Mouse (Mus musculus) 3T3-L1 (cell line): ENCODE results near the gene Eci3.

Experiments
- DNase-seq: peaks from one replicate; pipeline ENCODE4 v3.0.0-alpha.2; 2015; ENCODE audit warnings: low read depth, low spot score

Gene Eci3

DNA sequence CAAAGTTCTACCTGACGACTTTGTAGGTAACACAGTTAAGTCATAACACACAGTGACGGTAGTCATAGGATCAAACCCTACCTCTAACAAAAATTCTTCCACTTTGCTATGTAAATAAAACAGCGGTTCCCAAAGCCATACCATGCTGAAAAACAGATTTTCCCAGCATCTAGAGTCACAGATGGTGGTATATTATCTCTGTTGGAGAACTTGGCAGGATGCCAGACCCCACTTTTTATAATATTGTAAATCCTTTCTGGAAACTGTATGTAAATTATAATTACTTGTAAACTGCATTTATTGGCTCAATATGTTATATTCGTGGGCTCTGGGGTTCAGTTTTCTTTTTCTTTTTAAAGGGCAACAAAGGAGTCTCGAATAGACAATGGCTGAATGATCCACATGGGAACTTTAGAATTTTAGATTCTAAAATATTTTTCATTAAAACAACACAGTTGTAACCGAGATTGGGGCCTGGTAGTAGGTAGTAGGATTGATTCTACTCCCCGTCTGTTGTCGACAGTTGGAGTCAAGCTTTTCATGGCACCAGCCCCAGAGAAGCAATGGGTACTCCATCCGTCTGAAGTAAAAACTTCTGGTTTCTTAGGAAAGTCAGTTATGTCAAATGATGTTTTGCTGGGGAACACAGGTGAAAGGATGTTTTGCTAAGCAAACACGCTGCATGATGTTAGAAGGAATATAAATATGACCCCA, 28.5 kb downstream of the Eci3 start:
- DNase-seq: no peak

- DNase-seq: no peak
These were observed 39.4 kb downstream of the Eci3 start, which contains the start of the genes Fam217a and 4933417A18Rik for GRCm38 (mm10) chr13:34924210-34924609. Fam217a (minus strand) TSS chr13:34924310. 4933417A18Rik (plus strand) TSS chr13:34924409.

DNA sequence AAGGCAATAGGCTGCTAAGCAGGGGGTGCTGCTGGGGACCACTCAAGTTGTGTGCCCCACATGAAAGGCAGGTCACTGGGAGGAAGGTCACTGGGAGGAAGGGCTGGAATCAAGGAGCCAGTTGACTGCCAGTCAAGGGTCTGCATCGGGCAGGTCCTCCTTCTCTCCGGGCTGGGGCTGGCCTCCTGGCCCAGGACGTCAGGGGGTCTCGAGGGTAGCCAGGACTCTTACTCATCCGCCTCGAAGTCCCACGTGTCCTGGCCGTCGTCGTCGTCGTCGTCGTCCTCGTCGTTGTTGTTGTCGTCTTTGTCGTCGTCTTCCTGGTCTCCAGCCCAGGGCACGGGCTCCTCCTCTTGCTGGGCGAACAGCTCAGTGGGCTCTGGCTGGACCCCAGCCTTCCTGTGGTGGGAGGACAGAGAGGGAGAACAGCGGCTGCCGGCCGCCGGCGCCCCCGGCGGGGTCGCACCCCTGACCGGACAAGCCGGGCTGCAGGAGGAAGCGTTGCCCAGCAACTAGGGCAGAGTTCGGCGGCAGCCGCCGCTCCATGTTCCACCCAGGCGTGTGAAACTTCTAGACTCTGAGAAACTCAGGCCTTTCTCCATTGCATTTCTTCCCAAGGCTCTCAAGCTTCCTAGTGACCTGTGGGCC, 47.0 kb downstream of the Eci3 start:
- DNase-seq: no peak

DNA sequence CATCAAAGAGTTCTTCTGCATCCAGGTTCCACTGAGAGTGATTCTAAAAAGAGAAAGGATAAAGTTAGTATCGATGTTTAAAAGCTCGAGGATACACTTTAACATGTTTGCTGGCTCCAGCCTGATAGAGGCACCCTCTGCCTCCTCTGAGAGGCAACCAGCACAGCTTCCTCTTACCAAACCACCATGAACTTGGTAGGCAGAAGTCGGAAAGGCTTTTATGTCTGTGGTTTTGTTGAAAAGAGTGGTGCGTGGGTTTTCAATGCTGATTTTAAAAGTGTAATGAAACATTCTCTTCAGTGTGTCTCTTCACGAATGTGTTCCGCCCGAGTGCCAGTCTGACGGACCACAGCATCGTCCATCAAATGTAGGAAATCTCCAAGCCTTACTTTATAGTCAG, 49.0 kb downstream of the Eci3 start:
- no peak for DNase-seq
